Mouse (Mus musculus): ENCODE data around the gene Hint2.
A peak's percentile ranks its signal among the peaks of the same experiment; 100 is the strongest.

The Hint2 gene

DNA sequence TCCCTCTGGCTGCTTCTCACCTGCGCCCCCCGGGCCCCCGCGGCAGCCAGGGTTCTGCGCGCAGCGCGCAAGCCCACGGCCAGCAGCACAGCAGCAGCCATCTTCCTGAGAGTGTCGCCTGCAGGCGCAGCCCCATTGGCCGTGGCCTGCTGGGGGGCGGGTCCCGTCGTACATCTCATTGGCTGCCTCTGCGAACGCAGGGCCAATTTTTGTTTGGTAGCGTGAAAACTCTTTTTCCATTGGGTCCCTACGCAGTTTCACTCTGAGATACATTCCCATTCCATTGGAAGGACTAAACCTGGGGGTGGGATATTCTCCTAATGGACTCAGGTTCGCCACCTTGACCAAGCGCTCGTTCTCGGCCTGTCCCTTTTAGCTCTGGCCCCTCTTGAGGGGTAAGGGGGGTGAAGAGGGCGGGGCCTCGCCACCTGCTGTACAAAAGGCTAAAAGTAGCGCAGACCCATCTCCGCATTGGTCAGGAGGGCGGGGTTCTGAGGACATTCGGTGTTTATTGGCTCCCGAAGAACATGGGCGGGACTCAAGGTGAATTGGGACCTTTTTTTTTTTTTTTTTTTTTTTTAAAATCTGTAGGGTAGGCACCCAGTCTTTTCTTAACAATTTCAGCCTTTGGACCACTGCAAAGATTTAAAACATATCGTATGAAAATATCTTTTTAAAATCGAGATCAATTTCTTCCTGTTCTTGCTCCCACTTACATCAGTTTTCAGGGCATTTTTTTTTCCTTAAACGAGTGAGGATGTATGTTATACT is at the start of gene Hint2:
Hint2 (minus strand) TSS at position 128 of the 771 bp plus-strand sequence.
- DNase-seq (ENCODE audit: low spot score in 2 of 2): peak; percentile 91 to 94

DNA sequence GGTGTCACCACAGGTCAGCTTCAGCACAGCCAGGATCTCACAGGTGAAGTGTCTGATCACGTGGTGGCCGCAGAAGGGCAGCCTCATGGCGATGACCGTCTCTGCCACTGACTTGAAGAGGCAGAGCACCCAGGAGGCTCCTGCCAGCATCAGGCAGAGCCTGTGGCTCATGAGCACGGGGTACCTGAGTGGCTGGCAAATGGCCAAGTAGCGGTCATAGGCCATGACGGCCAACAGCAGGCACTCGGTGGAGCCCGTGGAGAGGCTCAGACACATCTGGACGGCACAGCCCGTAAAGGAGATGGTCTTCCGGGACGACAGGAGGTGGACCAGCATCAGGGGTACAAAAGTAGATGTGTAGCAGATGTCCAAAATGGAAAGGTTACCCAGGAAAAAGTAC is 49.7 kb upstream of the Hint2 start:
- DNase-seq (ENCODE audit: low spot score in 2 of 2): no peak

GRCm38 (mm10) chr4:43703851-43704250 is 47.6 kb upstream of the Hint2 start:
- DNase-seq (ENCODE audit: low spot score in 2 of 2): no peak

GRCm38 (mm10) chr4:43703439-43703838 is 47.2 kb upstream of the Hint2 start:
- no peak for DNase-seq (ENCODE audit: low spot score in 2 of 2)

DNA sequence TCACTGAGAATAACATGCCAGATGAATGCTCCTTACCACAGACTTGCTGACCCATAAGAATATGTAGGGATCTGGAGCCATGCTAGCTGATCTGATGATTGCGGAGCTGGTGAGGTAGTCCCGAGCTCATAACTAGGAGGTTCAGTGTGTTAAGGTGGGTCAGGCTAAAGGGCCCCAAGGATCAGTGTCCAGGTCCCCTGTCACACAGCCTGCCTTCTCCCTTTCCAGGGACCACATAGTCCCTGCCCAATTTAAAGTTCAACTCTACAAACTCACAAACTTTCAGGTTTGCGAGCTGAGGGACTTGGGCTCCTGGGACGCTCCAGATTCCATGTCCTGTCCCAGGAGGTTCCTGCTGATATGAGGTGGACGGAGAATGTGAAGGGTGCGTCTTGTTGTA is 44.4 kb upstream of the Hint2 start, which contains the start of gene Olfr70:
Olfr70 (minus strand) TSS at position 101 of the 400 bp plus-strand sequence.
- no peak for DNase-seq (ENCODE audit: low spot score in 2 of 2)

DNA sequence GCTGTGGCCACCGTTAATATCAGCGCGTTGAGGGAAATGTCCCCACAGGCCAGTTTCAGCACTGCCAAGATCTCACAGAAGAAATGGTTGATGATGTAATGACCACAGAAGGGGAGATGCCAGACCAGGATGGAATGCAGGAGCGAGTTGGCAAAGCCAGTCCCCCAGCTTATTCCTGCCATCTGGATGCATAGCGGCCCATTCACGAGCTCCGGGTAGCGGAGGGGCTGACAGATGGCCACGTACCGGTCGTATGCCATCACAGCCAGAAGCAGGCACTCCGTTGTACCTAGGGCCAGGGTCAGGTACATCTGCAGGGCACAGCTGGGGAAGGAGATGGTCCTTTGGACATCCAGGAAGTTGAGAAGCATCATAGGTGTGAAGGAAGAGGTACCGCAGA is 40.3 kb upstream of the Hint2 start:
- DNase-seq (ENCODE audit: low spot score in 2 of 2): no peak

- DNase-seq (ENCODE audit: low spot score in 2 of 2): no peak
Observed at GRCm38 (mm10) chr4:43695249-43695671, 39.0 kb upstream of the Hint2 start.

DNA sequence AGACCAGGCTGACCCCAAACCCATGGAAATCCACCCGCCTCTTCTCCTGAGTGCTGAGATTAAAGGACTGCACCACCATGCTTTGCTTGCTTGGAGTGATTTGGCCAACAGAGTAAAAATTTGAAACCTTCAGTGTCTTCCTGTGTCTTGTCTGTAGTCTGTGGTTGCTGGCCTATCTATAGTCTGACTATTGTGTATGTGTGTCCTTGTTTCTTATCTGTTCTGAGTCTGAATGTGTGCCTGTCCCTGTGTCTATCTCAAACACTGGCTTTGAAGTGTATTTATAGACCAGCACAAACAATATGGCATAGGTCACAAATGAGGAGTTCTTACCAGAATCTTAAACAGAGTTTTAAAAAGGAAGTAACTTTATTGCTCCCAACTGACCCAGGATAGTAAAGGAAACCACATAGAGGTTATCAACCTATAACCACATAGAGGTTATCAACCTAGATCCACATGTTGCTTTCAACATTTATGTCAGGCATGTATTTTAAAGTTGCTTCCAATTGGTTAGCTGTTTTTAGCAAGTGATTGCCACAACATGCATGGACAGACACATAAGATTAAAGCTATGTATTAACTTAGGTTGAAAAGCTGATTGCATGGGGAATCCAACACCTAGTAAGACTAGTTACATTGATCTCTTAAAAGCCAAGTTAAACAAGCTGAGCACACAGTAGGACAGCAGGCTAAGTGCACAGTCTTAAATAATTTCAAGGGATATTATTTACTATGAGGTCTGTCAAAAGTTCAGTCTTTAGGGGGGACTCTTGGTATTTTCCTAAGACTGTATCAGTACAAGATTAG is 38.4 kb upstream of the Hint2 start:
- no peak for DNase-seq (ENCODE audit: low spot score in 2 of 2)

- DNase-seq (ENCODE audit: low spot score in 2 of 2): no peak
Observed at GRCm38 (mm10) chr4:43693806-43694241, 37.6 kb upstream of the Hint2 start.

GRCm38 (mm10) chr4:43691026-43691425 is 34.8 kb upstream of the Hint2 start:
- no peak for DNase-seq (ENCODE audit: low spot score in 2 of 2)

- DNase-seq (ENCODE audit: low spot score in 2 of 2): no peak
Observed at GRCm38 (mm10) chr4:43690021-43690420, 33.8 kb upstream of the Hint2 start.

DNA sequence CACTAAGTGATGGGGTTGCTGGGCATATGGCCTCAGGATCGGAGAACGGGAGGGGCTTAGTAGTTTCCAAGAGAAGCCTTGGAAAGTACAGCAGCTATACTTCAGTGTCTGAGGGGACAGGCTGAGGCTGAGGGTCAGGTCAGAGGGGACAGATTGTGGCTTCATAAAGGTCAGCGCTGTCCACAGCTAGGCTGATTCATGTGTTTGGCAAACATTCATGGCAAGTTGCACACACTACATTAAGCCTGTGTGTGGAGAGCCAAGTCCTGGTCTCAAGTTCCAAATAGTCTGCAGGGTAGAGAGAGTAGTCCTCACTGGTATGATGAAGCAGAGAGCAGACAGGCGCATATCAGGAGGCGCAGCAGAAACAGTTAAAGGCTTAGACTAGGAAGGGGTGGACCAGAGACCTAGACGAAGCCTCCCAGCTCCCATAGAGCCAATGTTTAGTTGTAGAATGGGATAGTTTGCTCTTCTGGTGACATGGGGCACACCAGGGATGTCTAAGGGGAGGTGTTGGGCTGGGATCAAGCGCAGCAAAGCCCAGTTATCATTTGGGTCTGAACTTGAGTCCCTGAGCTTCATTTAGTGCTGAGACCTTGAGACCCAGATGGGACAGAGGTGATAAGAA is 23.3 kb upstream of the Hint2 start:
- DNase-seq (ENCODE audit: low spot score in 2 of 2): no peak

GRCm38 (mm10) chr4:43678541-43678940 is 22.3 kb upstream of the Hint2 start:
- DNase-seq (ENCODE audit: low spot score in 2 of 2): no peak

DNA sequence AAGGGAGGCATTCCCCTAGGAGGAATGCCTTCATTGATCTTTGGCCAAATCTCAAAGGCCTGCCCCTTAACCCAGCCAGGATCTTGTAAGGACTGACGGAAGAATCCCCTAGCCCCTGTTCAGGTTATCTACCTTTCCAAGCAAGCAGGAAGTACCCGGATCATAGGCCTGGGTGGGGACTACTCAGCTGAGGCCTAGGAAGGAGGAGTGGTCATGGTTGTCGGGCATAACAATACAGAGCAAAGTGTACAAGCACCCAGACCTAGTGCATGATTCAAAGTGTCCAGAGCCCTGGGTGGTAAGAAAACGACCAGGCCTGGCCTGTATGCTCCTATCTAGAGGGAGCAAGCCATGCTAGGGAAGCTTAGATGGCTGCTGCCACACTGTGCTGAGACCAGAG is 19.3 kb upstream of the Hint2 start:
- DNase-seq (ENCODE audit: low spot score in 2 of 2): no peak

GRCm38 (mm10) chr4:43674974-43675373 is 18.7 kb upstream of the Hint2 start:
- no peak for DNase-seq (ENCODE audit: low spot score in 2 of 2)

- DNase-seq (ENCODE audit: low spot score in 2 of 2): no peak
Observed at GRCm38 (mm10) chr4:43673703-43674102, 17.4 kb upstream of the Hint2 start.

GRCm38 (mm10) chr4:43672070-43672469 is 15.8 kb upstream of the Hint2 start:
- peak; percentile 77 to 91 for DNase-seq (ENCODE audit: low spot score in 2 of 2)

GRCm38 (mm10) chr4:43669428-43669794 is 13.1 kb upstream of the Hint2 start:
- no peak for DNase-seq (ENCODE audit: low spot score in 2 of 2)

DNA sequence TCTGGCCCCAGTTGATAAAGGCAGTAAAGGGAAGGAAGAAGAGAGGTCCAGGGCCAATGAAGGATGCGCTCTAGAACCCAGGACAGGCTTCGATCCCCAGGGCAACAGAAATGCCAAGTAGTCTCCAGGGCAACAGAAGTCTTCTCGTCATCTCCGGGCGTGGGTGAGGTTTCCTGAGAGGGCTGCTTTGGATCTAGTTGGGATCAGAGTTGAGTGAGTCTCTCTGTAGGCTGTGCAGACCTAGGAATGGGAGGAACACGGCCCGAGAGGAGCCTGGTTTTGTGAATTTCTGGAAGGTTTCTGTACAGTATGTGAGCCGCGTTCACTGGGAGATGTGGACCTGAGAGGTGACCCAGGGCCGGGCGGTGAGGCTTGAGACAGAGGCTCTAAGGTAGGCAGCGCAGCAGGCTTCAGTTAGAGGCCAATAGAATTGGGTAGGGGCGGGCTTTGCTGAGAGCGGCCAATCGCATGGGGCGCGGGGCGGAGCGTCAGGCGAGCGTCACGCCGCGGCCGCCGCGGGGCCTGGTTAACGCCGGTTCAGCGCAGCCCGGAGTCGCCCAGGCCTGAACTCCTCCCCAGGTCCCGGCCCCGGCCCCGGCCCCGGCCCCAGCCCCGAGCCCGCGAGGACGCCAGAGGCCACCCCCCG is 12.6 kb upstream of the Hint2 start, which contains the start of the genes Tmem8b and Fam221b:
Tmem8b (plus strand) TSS at position 190 of the 646 bp plus-strand sequence.
Fam221b (minus strand) TSS at position 364 of the 646 bp plus-strand sequence.
- peak; percentile 89 to 93 for DNase-seq (ENCODE audit: low spot score in 2 of 2)

DNA sequence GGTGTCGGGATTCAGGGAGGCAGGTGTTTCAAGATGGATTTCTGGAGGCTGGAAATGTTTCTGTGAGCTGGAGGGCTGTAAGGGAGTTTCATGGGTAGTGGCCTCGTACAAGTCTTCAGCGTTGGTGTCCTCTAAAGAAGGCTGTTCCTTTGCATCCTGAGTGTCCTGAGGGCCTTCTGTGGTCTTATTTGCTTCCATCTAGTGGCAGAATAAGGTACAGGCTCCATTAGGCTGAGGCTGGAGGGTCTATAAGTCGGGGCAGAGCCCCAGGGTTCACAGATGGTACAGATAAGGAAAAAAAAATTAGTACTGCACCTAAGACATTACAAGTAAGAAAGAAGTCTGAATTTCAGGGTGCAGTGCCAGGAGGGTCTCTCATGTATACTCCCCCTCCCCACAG is 10.1 kb upstream of the Hint2 start:
- DNase-seq (ENCODE audit: low spot score in 2 of 2): no peak

- no peak for DNase-seq (ENCODE audit: low spot score in 2 of 2)
Observed at GRCm38 (mm10) chr4:43657146-43657545, 880 bp upstream of the Hint2 start.
